11 mouse cellular contexts compared by ENCODE assay signal in the genomic region with DNA sequence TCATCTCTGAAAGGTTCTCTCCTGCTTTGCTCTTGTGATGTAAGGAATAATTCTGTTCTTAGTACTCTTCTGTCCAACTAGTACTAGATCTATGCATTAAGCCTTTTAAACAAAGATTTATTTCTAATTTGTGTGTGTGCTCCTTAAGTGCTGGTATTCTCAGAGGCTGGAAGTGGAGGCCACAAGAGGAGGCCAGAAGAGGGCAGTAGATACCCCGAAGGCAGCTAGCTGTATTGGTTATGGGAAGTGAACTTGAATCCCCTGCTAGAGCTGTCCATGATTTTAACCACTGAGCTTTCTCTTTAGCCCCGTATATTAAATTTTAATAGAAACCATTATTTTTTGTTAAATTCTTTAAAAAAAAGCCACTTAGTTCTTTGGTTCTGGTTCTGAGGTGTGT. TPM values are rescaled to one million over a fixed set of nuclear protein-coding genes. Genes with fewer than 3 reads are reported as not detected.
A peak's percentile ranks its signal among the peaks of the same experiment; 100 is the strongest.
DNase-seq lines count a peak whose midpoint lies in the region; ATAC-seq and TF ChIP-seq lines count a peak whose summit lies in the region.
"Had no signal": no experiment of that assay in that cellular context is flagged by ENCODE, and none has a peak within 500 bp of the region (broad histone marks: within the 10 kb centered on the region; RNA-seq: fewer than 3 reads in every experiment).

No protein-coding gene starts in this region.

- peak; percentile 43 for TF ChIP-seq CTCF in liver, postnatal 0 days (IDR thresholded peaks at IDR 0.05; ENCODE audit: low read depth)

- no peak overlapping the region for H3K4me2 ChIP-seq in liver, postnatal 0 days (ENCODE audit: low read depth, low read length)
- H3K4me2 ChIP-seq: neural tube, embryonic 15.5 days had no signal

- WGBS in liver, postnatal 0 days (ENCODE audit: insufficient replicate concordance) = 57% methylated on average over 2 of the region's 2 CpGs

- ATAC-seq in liver, postnatal 0 days = no peak

- H3K27ac ChIP-seq in liver, postnatal 0 days (ENCODE audit: low read depth) = no peak overlapping the region
- H3K27ac ChIP-seq: neural tube, embryonic 15.5 days had no signal

- H3K27me3 ChIP-seq in liver, postnatal 0 days (ENCODE audit: insufficient read depth, low read length) = no peaks in the 10 kb centered on the region
- H3K27me3 ChIP-seq: neural tube, embryonic 15.5 days had no signal

- no peaks in the 10 kb centered on the region; the same call in 1 of the 2 replicates for H3K36me3 ChIP-seq in liver, postnatal 0 days (replicated peaks; ENCODE audit: insufficient read depth, low read length)
- H3K36me3 ChIP-seq: neural tube, embryonic 15.5 days had no signal

- no peaks in the 10 kb centered on the region for H3K9me3 ChIP-seq in liver, postnatal 0 days (ENCODE audit: low read length)
- H3K9me3 ChIP-seq: neural tube, embryonic 15.5 days had no signal

- peak; percentile 26 to 30 for DNase-seq in cerebellum, postnatal 10 days
- no peak for DNase-seq in cerebellum, adult 11 months
- DNase-seq in liver, postnatal 0 days = no peak
- DNase-seq in liver (no peak), MN1 (ENCODE audit: low spot score) (no peak)
- peak; percentile 33 for DNase-seq in brain, adult 2 months (ENCODE audit: low read depth, low spot score)
- DNase-seq in retina, postnatal 1 day = peak; percentile 27
- DNase-seq in frontal cortex, postnatal 10 days (ENCODE audit: low spot score in 2 of 2) = no peak
- DNase-seq: cerebellum, postnatal 14 days had no signal

- H3K4me3 ChIP-seq in liver, postnatal 0 days (ENCODE audit: low read depth, low read length) = no peak overlapping the region
- H3K4me3 ChIP-seq: neural tube, embryonic 15.5 days had no signal

- no peak overlapping the region for H3K9ac ChIP-seq in liver, postnatal 0 days (replicated peaks)
- H3K9ac ChIP-seq: neural tube, embryonic 15.5 days had no signal

- no peak for TF ChIP-seq EP300 in liver, postnatal 0 days (IDR thresholded peaks at IDR 0.05; ENCODE audit: low read depth)

- H3K4me1 ChIP-seq in liver, postnatal 0 days (ENCODE audit: insufficient read depth) = peaks cover 31% of the 10 kb centered on the region

RNA-seq across cellular contexts. Expression of gene Nus1, which starts 5.8 kb away (rescaled TPM):
- polyA plus RNA-seq in liver, postnatal 0 days (2015; fragmentation: Nextera tagmentation; extraction: Ambion mirVana) = 5.9 and 6.5 TPM in 2 replicates

RNA-seq across cellular contexts. Expression of gene Nepn, which starts 34.3 kb away (rescaled TPM):
- not detected in 2 replicates for polyA plus RNA-seq in liver, postnatal 0 days (2015; fragmentation: Nextera tagmentation; extraction: Ambion mirVana)
- polyA plus RNA-seq: lung, embryonic 16.5 days had no signal

RNA-seq across cellular contexts. Expression of gene Gopc, which starts 41.2 kb away (rescaled TPM):
- 4.7 and 5.0 TPM in 2 replicates for polyA plus RNA-seq in liver, postnatal 0 days (2015; fragmentation: Nextera tagmentation; extraction: Ambion mirVana)

Comparison
In these comparisons a context has a peak if more than half of its experiments do, and no peak if none do; other contexts are left out.
1. DNase-seq: peak in cerebellum, postnatal 10 days (2 of 2), brain, adult 2 months (single experiment) and retina, postnatal 1 day (single experiment); none in cerebellum, adult 11 months (single experiment), liver, postnatal 0 days (single experiment), liver (single experiment), MN1 (single experiment) and frontal cortex, postnatal 10 days (0 of 2).